Mouse (Mus musculus) spleen, postnatal 4 days (tissue): Measurements from ENCODE around the gene Unc5b.

Source experiments
- DNase-seq, 2 experiments: peaks; one replicate each; pipeline ENCODE4 v3.0.0; 2022; ENCODE audit warnings: low spot score in 2 of 2

The Unc5b gene

GRCm38 (mm10) chr10:60723345-60723744 is 108.0 kb downstream of the Unc5b start:
- no peak for DNase-seq

- DNase-seq: no peak
These were observed 109.7 kb downstream of the Unc5b start for GRCm38 (mm10) chr10:60721640-60722039.

- DNase-seq: no peak
These were observed 110.9 kb downstream of the Unc5b start for GRCm38 (mm10) chr10:60720461-60720860.

GRCm38 (mm10) chr10:60718491-60718890 is 112.9 kb downstream of the Unc5b start:
- DNase-seq: no peak

GRCm38 (mm10) chr10:60716449-60716848 is 114.9 kb downstream of the Unc5b start:
- DNase-seq: no peak
